Mouse (Mus musculus): ENCODE data around the gene Sh3tc1. TPM values are rescaled to one million over a fixed set of nuclear protein-coding genes. Genes with fewer than 3 reads are reported as not detected.

Gene Sh3tc1
- polyA plus RNA-seq, 1 experiment from 2014 or later, result 1.5 TPM

- Histone ChIP-seq H3K9ac (ENCODE audit: low read depth, low read length) (no peak overlapping the region), H3K27me3 (ENCODE audit: control insufficient read depth, insufficient read depth, low read length) (no peaks in the 10 kb centered on the region), H3K4me2 (replicated peaks; ENCODE audit: low read depth, low read length) (no peak overlapping the region), H3K4me1 (replicated peaks; ENCODE audit: control insufficient read depth, insufficient read depth, low read length) (no peaks in the 10 kb centered on the region), H3K4me3 (ENCODE audit: low read depth, low read length) (no peak overlapping the region), H3K9me3 (ENCODE audit: control insufficient read depth, low read length) (no peaks in the 10 kb centered on the region), H3K27ac (ENCODE audit: low read depth, low read length) (no peak overlapping the region), H3K36me3 (ENCODE audit: control insufficient read depth, insufficient read depth, low read length) (no peaks in the 10 kb centered on the region)
- 78% methylated on average over 4 of the region's 4 CpGs for WGBS
- ATAC-seq (ENCODE audit: low FRiP score) (no peak), DNase-seq (ENCODE audit: low spot score) (no peak)
Observed at GRCm38 (mm10) chr5:35647562-35647961, 92.2 kb downstream of the Sh3tc1 start.

Other genes starting within 250 kb of the Sh3tc1 start
- gene Cpz, start 214.3 kb downstream of the Sh3tc1 start, polyA plus RNA-seq (2014; fragmentation: Nextera tagmentation; extraction: Ambion mirVana), result 5.3 and 6.4 TPM in 2 replicates
- gene Trmt44, start 164.9 kb downstream of the Sh3tc1 start, polyA plus RNA-seq (2014; fragmentation: Nextera tagmentation; extraction: Ambion mirVana), result 7.8 and 9.3 TPM in 2 replicates
- 14.7 and 15.1 TPM in 2 replicates for gene Acox3, start 156.9 kb downstream of the Sh3tc1 start, polyA plus RNA-seq (2014; fragmentation: Nextera tagmentation; extraction: Ambion mirVana)
- gene Htra3, start 60.2 kb downstream of the Sh3tc1 start, polyA plus RNA-seq (2014; fragmentation: Nextera tagmentation; extraction: Ambion mirVana), result 4.7 and 6.2 TPM in 2 replicates
- gene Ablim2, start 17.9 kb upstream of the Sh3tc1 start, polyA plus RNA-seq (2014; fragmentation: Nextera tagmentation; extraction: Ambion mirVana), result 0.60 and 0.82 TPM in 2 replicates
- gene Afap1, start 153.3 kb upstream of the Sh3tc1 start, polyA plus RNA-seq (2014; fragmentation: Nextera tagmentation; extraction: Ambion mirVana), result 55.7 and 58.2 TPM in 2 replicates

Data from hindbrain, embryonic 11.5 days (tissue).